Mouse (Mus musculus) bone marrow macrophage, adult 2 months (primary cell): ENCODE data around the gene Lrrc36.

Experiments used
- CTCF ChIP-seq: IDR thresholded peaks from 2 replicates; pipeline ENCODE4 v1.5.1; 2012; ENCODE audit warnings: low read depth, mild to moderate bottlenecking, low read length, moderate library complexity
- POLR2A ChIP-seq: IDR thresholded peaks from 2 replicates; pipeline ENCODE4 v1.6.1; 2012; ENCODE audit warnings: mild to moderate bottlenecking, low read depth, low read length, borderline replicate concordance

- TF ChIP-seq CTCF (no peak), POLR2A (no peak)
Measured at GRCm38 (mm10) chr8:105506977-105507376, 93.6 kb downstream of the Lrrc36 start.
